Mouse (Mus musculus): ENCODE data around the gene Srsf10.

The Srsf10 gene

GRCm38 (mm10) chr4:135919280-135919639 is 63.7 kb downstream of the Srsf10 start:
- DNase-seq (ENCODE audit: low read depth), result no peak

Data from 416B (cell line).